Mouse (Mus musculus) kidney, adult 9 months (tissue): ENCODE results near the gene Vwa3b.
A peak's percentile ranks its signal among the peaks of the same experiment; 100 is the strongest.

Source experiments
- DNase-seq: peaks from one replicate; pipeline ENCODE4 v3.0.0; 2022

Gene Vwa3b

GRCm38 (mm10) chr1:37124696-37125349 lies 98.4 kb downstream of the Vwa3b start:
- DNase-seq: no peak

GRCm38 (mm10) chr1:37130012-37130570 lies 103.7 kb downstream of the Vwa3b start:
- no peak for DNase-seq

GRCm38 (mm10) chr1:37131146-37131545 lies 104.8 kb downstream of the Vwa3b start:
- DNase-seq: no peak

GRCm38 (mm10) chr1:37132433-37132832 lies 106.0 kb downstream of the Vwa3b start:
- peak; percentile 5 for DNase-seq

- DNase-seq: no peak
Observed at GRCm38 (mm10) chr1:37145966-37146365, 119.6 kb downstream of the Vwa3b start.

GRCm38 (mm10) chr1:37149866-37150265 lies 123.5 kb downstream of the Vwa3b start:
- DNase-seq: no peak

GRCm38 (mm10) chr1:37151896-37152295 lies 125.5 kb downstream of the Vwa3b start:
- no peak for DNase-seq

- DNase-seq: no peak
Observed at GRCm38 (mm10) chr1:37166066-37166465, 139.7 kb downstream of the Vwa3b start.

GRCm38 (mm10) chr1:37167918-37168317 lies 141.5 kb downstream of the Vwa3b start:
- no peak for DNase-seq

GRCm38 (mm10) chr1:37177874-37178273 lies 151.5 kb downstream of the Vwa3b start:
- DNase-seq: no peak

GRCm38 (mm10) chr1:37179852-37180251 lies 153.5 kb downstream of the Vwa3b start:
- no peak for DNase-seq

- no peak for DNase-seq
Observed at GRCm38 (mm10) chr1:37187050-37187449, 160.7 kb downstream of the Vwa3b start.

- DNase-seq: peak; percentile 6
Observed at GRCm38 (mm10) chr1:37194607-37195006, 168.2 kb downstream of the Vwa3b start.

GRCm38 (mm10) chr1:37201406-37201805 lies 175.0 kb downstream of the Vwa3b start:
- no peak for DNase-seq

- DNase-seq: no peak
Observed at GRCm38 (mm10) chr1:37207743-37208142, 181.3 kb downstream of the Vwa3b start.

- DNase-seq: no peak
Observed at GRCm38 (mm10) chr1:37212375-37212774, 186.0 kb downstream of the Vwa3b start.

GRCm38 (mm10) chr1:37214144-37214543 lies 187.7 kb downstream of the Vwa3b start, which contains the start of gene Cnga3:
TSS of gene Cnga3 (plus strand) at chr1:37214434.
- no peak for DNase-seq

GRCm38 (mm10) chr1:37218386-37218785 lies 192.0 kb downstream of the Vwa3b start:
- DNase-seq: peak; percentile 43

- DNase-seq: no peak
Observed at GRCm38 (mm10) chr1:37219593-37219992, 193.2 kb downstream of the Vwa3b start.

GRCm38 (mm10) chr1:37220134-37220907 lies 193.9 kb downstream of the Vwa3b start:
- DNase-seq: no peak

- DNase-seq: no peak
Observed at GRCm38 (mm10) chr1:37222002-37222401, 195.6 kb downstream of the Vwa3b start.

- DNase-seq: no peak
Observed at GRCm38 (mm10) chr1:37230404-37230803, 204.0 kb downstream of the Vwa3b start.

GRCm38 (mm10) chr1:37231295-37231701 lies 204.9 kb downstream of the Vwa3b start:
- DNase-seq: peak; percentile 17
